Mouse (Mus musculus) embryo, embryonic 11 days (tissue): ENCODE data around the gene Smtnl1.

Source experiments
- DNase-seq: peaks from one replicate; pipeline ENCODE4 v3.0.0-alpha.2; 2015

The Smtnl1 gene

DNA sequence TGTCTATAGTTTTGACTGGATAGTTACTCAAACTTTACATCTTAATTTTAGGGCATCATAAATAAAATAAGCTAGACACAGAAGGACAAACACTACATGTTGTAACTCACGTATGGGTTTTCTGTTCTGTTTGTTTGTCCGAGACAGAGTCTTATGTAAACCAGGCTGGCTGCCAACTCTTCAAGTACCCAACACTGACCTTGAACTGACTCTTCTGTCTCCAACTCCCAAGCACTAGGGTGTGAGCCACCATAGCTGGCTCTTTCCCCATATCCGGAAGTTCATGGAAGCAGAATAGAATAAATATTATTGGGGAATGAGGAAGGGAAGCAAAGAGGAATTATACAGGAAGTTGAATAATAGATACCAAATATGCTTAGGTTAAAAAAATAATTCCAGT lies 29.9 kb downstream of the Smtnl1 start:
- no peak for DNase-seq

DNA sequence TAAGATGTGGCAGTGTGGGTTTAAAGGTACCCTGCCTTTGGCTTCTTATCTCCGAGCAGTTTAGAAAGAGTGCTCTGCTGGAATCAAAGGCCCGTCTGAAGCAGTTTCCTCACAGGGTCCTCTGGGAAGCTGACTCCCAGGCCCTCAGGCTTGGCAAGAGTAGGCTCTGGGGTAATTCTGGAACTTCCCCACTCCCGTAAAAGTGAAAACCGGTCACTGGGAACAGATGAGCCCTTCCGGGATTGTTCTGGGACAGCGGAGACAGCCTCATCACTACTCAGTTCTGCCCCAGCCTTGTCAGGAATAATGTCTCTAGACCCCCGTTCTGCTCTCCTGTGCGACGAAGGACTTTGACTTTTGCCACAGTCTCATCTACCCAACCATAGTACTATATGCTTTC lies 32.0 kb downstream of the Smtnl1 start:
- DNase-seq: no peak

DNA sequence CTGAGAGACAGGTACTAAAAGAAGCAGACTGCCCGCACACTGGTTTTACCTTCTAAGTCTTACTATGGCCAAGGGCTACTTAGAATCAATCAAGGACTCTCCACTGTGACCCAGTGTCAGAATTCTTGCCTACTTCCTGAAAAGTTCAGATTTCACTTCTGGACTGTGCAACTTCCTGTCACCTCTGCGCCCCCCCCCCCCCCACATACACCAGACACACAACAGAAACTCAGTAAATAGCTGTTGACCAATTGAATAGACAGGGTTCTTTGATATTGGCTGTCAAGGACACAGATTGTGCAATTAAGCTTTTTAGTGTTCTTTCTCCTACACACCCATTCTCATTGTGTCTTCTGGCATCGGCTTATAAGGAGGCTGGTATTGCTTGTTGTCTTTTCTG lies 34.1 kb downstream of the Smtnl1 start:
- DNase-seq: no peak

DNA sequence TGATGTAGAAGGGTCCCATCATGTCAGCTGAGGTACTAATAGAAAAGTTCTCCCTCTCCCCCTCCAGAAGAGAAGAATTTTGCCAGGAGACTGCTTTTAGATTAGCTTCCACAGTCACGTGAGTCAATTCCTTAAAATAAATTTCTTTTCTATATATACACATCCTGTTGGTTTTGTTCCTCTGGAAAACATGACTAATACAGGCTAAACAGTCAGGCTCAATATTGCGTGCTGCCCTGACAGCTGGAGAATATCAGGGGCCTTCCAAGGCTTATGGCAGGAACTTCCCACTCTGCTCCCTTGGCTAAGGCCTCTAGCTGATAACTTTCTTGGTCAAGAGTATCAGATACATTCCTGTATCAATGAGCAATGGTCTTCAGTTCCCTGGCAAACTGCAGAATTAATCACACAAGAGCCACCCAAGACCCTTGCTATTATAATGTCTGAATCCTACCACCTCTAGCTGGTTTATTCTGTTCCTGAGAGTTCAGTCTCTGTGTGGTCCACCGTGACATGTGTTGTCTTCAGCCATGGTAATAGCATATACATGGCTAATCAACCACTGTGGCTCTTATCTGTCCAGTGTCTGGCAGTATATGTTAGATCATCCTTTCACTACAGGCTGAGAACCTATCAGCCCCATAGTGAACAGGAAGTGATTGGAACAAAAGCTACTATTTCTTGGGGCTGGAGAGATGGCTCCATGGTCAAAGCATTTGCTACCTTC lies 38.4 kb downstream of the Smtnl1 start:
- DNase-seq: no peak

DNA sequence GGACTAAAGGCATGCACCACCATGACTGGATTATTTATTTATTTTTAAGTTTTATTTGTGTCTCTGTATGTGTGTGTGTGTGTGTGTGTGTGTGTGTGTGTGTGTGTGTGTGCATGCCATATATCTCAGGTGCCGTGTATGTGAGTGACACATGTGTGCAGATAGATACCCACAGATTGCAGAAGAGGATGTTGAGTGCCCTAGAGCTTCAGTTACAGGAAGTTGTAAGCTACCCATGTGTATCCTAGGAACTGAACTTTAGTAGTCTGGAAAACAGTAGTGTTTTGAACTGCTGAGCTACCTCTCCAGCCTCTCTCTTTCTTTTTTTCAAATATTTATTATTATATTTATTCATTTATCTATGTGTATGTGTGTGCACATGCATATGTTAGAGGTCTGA lies 39.1 kb downstream of the Smtnl1 start:
- no peak for DNase-seq

DNA sequence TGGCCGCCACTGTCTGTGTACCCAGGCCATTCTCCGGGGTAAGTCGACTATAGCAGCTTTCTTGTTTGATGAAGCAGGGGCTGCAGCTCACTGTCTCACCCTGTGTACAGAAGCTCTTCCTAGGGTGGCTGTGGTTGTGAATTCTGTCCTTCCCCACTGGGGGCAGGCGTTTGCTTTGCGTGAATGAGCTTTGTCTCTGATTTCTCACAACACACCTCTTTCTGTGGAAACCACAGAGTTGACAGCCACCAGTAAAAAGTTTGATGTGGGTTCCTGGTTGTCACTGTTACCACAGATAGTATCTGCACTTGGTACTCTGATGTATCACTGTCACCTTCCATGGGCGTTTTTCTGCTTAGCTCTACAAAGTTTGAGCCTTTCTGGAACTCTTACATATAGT lies 43.2 kb downstream of the Smtnl1 start:
- peak; percentile 36 for DNase-seq

DNA sequence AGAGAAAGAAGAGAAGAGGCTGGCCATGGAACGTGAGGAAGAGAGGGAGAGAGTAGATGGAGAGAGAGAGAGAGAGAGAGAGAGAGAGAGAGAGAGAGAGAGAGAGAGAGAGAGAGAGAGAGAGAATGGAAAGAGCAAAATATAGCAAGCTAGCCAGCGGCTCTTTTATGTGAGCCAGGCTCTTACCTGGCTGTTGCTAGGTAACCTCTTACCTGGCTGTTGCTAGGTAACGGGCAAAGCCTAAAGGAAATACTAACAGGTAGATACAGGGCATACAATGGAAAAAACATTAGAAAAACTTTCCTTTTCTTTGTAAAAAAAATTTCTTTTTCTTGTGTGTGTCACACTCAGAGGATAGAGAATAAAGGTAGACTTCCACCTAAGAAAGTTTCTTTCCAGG lies 44.7 kb downstream of the Smtnl1 start:
- DNase-seq: no peak

DNA sequence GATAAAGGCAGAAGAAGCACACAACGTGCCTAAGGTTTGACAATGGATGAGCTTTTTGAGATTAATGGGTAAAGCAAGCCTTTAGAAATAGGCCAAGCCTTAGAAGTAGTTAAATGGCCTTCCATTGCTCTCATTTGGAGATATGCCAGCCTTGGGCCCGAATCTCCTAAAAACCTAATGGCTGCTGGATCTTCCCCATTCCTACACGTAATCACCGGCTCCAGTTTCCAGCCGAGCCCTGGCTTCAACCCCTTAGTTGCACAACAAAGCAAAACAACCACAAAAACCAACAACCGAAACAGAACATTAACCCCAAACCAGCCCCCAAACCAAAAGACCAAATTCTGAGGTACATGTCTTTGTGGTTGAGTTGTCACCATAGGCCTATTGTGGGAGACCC lies 46.8 kb downstream of the Smtnl1 start:
- no peak for DNase-seq

DNA sequence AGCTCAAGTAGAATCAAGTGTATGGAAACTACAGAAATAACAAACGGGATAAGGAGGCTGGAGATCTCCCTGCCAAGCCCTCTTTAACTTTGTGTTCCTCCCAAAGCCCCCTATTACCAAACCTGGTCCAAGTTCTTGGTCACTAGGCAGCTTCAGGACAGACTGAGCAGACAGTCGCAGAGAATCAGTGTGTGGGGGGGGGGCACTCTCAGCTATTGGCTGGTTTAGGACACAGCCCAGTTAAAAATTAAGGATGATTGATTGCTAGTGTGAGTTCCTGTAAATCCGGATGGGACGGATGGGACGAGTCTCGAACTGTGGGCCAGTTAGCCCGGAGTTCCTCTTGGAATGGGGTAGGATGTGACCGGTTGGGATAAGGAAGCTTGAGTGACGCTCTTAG lies 47.2 kb downstream of the Smtnl1 start, which contains the start of gene Serping1:
Gene Serping1 (minus strand): TSS at position 204 of the 400 bp plus-strand sequence.
- peak; percentile 27 for DNase-seq

DNA sequence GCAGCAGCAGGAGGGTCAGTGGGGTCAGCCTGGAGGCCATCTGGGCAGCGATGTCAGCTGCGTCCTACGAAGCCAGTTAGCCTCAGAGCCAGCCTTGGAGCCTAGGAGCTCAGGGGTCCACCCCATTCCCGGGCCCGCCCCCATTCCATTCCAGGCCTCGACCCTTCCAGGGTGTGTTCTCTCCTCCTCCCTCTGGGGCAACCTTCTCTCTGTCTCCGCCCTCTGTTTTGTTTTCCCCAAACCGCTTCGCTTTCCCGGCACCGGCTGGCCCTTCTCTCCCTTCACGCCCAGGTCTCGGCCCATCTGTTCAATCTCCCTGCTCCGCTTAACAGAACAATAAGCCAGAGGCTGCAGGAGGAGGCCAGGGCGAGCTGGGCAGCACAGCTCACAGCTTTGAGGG lies 47.7 kb downstream of the Smtnl1 start:
- DNase-seq: peak; percentile 90

DNA sequence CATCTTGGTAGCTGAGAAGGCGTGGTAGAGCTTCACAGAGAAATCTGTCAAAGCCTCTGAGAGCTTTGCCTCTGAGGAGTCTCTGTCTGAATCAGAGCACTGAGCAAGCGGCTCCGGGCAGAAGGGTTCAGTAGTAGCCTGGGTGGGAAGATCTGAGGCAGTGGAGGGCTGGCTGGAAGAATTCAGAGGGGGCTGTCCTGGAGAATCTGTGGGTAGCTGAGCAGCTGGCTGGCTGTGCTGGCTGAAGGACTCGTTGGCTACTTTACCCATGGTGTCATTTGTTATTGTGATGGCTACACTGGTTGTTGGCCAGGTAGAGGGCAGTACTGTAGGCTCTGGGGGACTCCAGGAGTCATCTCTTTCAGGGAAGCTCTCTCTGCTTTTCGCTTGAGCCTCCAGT lies 49.3 kb downstream of the Smtnl1 start:
- no peak for DNase-seq

DNA sequence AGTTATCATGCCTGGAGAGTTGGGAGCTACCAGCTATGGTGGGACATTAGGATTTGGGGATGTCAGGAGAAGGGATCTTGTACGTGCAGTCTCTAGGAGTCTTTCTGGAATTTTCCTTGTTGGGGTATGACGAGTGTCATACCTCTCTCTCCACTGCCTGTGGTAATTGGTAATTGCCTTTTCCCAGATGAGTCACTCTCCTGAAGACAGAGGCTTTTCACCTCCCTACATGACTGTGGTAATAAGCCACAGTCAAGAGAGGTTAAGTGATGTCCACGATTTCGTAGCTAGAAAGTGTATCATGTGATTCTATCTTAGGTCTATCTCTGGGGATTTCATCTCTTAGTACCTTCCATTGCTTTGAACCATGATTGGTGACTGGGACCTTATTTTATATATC lies 50.0 kb downstream of the Smtnl1 start:
- no peak for DNase-seq

DNA sequence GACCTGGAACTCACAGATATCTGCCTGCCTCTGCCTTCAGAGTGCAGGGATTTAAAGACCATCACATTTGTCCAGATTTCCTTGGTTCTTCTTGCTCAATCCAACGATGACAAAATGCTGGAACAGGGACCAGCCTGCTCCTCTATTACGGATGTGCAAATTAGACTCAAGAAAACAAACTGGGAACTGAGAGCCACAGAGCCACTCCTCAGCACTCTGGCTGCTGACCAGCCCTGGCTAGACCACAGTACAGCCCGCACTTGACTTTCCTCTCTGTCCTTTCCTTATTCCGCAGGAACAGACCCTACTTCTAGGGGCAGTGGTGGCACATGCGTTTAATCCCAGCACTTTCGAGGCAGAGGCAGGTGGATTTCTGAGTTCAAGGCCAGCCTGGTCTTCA lies 52.0 kb downstream of the Smtnl1 start:
- no peak for DNase-seq

DNA sequence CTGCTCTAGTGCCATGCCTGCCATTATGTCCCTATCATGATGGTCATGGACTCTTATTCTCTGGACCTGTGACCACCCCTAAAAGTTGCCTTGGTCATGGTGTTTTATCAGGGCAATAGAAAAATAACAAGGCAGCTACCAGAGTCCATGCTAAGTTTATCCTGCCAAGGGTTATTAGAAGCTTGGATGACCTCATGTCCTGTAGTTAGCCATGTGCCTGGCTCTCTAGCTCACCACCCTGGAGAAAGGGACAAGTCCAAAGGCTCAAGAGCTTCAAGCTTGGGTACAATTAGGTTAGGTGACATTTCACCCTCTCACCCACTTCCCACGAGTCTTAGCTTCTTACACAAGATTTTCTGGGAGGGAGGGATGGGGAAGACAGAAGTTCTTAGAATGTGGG lies 59.6 kb downstream of the Smtnl1 start:
- no peak for DNase-seq

DNA sequence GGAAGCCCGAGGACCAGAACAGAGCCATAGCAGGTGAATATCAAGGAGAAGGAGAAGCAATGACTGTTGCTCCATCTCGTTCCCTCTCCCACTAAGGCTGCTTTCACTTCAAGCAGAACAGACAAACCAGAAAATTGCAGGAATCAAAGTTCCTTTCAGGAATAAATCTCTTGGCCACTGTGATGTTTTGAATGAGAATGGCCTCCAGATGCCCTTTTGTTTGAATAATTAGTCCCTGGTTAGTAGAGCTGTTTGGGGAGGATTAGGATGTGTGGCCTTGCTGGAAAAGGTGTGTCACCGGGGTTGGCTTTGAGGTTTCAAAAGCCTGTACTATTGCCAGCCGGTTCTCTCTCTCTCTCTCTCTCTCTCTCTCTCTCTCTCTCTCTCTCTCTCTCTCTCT lies 60.2 kb downstream of the Smtnl1 start:
- DNase-seq: no peak

DNA sequence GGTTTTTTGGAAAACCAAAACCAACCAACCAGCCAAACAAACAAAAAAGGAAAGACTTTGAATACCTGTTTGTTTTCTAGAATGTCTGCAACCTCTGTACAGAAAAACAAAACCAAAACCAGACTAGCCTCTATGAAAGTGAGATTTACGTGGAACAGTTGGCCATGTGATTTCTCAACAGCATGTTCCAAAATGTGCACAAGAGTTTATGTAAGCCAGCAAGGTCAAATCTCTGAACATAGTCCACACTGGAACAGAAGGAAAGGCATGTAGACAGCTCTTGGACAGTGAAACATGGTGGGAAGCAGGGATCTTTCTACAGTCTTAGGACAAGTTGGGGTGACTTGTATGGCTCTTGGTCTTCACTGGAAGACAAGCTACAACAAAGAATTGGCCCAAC lies 60.6 kb downstream of the Smtnl1 start:
- no peak for DNase-seq

DNA sequence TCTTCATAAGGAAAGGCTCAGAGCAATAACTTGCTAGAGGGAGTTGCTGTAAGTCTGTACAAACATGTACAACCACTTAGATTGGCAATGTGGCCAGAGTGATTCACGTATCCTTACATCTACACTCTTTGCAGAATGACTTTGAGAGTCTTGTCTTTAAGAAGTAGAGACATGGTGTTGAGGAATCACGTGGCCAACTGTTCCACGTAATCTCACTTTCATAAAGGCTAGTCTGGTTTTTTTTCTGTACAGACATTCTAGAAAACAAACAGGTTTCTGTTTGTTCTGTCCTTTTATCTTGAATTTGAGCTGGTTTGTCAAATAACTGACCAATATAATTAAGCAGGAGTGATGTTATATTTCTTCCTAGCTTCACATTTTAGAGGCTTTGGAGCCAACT lies 61.1 kb downstream of the Smtnl1 start:
- DNase-seq: no peak
